Mouse (Mus musculus): ENCODE data around the gene Fam81b. TPM values are rescaled to one million over a fixed set of nuclear protein-coding genes. Genes with fewer than 3 reads are reported as not detected.
A peak's percentile ranks its signal among the peaks of the same experiment; 100 is the strongest.

The Fam81b gene
- polyA plus RNA-seq, 1 experiment from 2014 or later, result not detected

- 76% methylated on average over 2 of the region's 2 CpGs for WGBS (ENCODE audit: insufficient replicate concordance)
Observed at GRCm38 (mm10) chr13:76302056-76302455, 2.8 kb downstream of the Fam81b start.

GRCm38 (mm10) chr13:76292050-76292449 lies 12.8 kb downstream of the Fam81b start:
- Histone ChIP-seq H3K9ac (ENCODE audit: low read depth, low read length) (no peak overlapping the region), H3K4me3 (ENCODE audit: low read depth, low read length) (no peak overlapping the region), H3K27ac (ENCODE audit: low read depth, low read length) (no peak overlapping the region), H3K36me3 (ENCODE audit: control insufficient read depth, insufficient read depth, low read length) (no peaks in the 10 kb centered on the region), H3K9me3 (replicated peaks; ENCODE audit: control insufficient read depth, low read length) (no peaks in the 10 kb centered on the region), H3K4me1 (ENCODE audit: control insufficient read depth, insufficient read depth, low read length) (no peaks in the 10 kb centered on the region), H3K27me3 (ENCODE audit: control insufficient read depth, insufficient read depth, low read length) (no peaks in the 10 kb centered on the region), H3K4me2 (no peak overlapping the region)
- no peak for ATAC-seq (replicated peaks; ENCODE audit: insufficient number of reproducible peaks, low FRiP score, low TSS enrichment)
- 44% methylated on average over 4 of the region's 4 CpGs for WGBS (ENCODE audit: insufficient replicate concordance)

More at GRCm38 (mm10) chr13:76302056-76302455, 2.8 kb downstream of the Fam81b start:
- Histone ChIP-seq H3K4me3 (ENCODE audit: low read depth, low read length) (no peak overlapping the region), H3K4me1 (ENCODE audit: control insufficient read depth, insufficient read depth, low read length) (no peaks in the 10 kb centered on the region), H3K27ac (ENCODE audit: low read depth, low read length) (no peak overlapping the region), H3K27me3 (ENCODE audit: control insufficient read depth, insufficient read depth, low read length) (no peaks in the 10 kb centered on the region), H3K36me3 (ENCODE audit: control insufficient read depth, insufficient read depth, low read length) (no peaks in the 10 kb centered on the region), H3K9me3 (replicated peaks; ENCODE audit: control insufficient read depth, low read length) (no peaks in the 10 kb centered on the region), H3K4me2 (no peak overlapping the region), H3K9ac (ENCODE audit: low read depth, low read length) (no peak overlapping the region)
- ATAC-seq (replicated peaks; ENCODE audit: insufficient number of reproducible peaks, low FRiP score, low TSS enrichment), result no peak

GRCm38 (mm10) chr13:76284597-76284996 lies 20.3 kb downstream of the Fam81b start:
- Histone ChIP-seq H3K27me3 (ENCODE audit: control insufficient read depth, insufficient read depth, low read length) (no peaks in the 10 kb centered on the region), H3K4me3 (ENCODE audit: low read depth, low read length) (no peak overlapping the region), H3K36me3 (ENCODE audit: control insufficient read depth, insufficient read depth, low read length) (no peaks in the 10 kb centered on the region), H3K9ac (ENCODE audit: low read depth, low read length) (no peak overlapping the region), H3K9me3 (replicated peaks; ENCODE audit: control insufficient read depth, low read length) (no peaks in the 10 kb centered on the region), H3K27ac (ENCODE audit: low read depth, low read length) (no peak overlapping the region), H3K4me1 (ENCODE audit: control insufficient read depth, insufficient read depth, low read length) (no peaks in the 10 kb centered on the region), H3K4me2 (no peak overlapping the region)
- no peak for ATAC-seq (replicated peaks; ENCODE audit: insufficient number of reproducible peaks, low FRiP score, low TSS enrichment)
- WGBS (ENCODE audit: insufficient replicate concordance), result 82% methylated on average over 3 of the region's 3 CpGs

GRCm38 (mm10) chr13:76264361-76265026 lies 40.4 kb downstream of the Fam81b start:
- ATAC-seq (replicated peaks; ENCODE audit: insufficient number of reproducible peaks, low FRiP score, low TSS enrichment), result no peak
- no peaks in the 10 kb centered on the region for H3K9me3 ChIP-seq (replicated peaks; ENCODE audit: control insufficient read depth, low read length)
- H3K4me3 ChIP-seq (ENCODE audit: low read depth, low read length), result no peak overlapping the region
- no peak overlapping the region for H3K27ac ChIP-seq (ENCODE audit: low read depth, low read length)
- H3K4me2 ChIP-seq, result no peak overlapping the region
- H3K36me3 ChIP-seq (ENCODE audit: control insufficient read depth, insufficient read depth, low read length), result no peaks in the 10 kb centered on the region
- H3K4me1 ChIP-seq (ENCODE audit: control insufficient read depth, insufficient read depth, low read length), result no peaks in the 10 kb centered on the region
- WGBS (ENCODE audit: insufficient replicate concordance), result 56% methylated on average over 5 of the region's 5 CpGs
- no peaks in the 10 kb centered on the region for H3K27me3 ChIP-seq (ENCODE audit: control insufficient read depth, insufficient read depth, low read length)
- no peak overlapping the region for H3K9ac ChIP-seq (ENCODE audit: low read depth, low read length)

- Histone ChIP-seq H3K27me3 (ENCODE audit: control insufficient read depth, insufficient read depth, low read length) (no peaks in the 10 kb centered on the region), H3K4me3 (ENCODE audit: low read depth, low read length) (no peak overlapping the region), H3K27ac (ENCODE audit: low read depth, low read length) (no peak overlapping the region), H3K9ac (ENCODE audit: low read depth, low read length) (no peak overlapping the region), H3K4me1 (ENCODE audit: control insufficient read depth, insufficient read depth, low read length) (no peaks in the 10 kb centered on the region), H3K36me3 (ENCODE audit: control insufficient read depth, insufficient read depth, low read length) (no peaks in the 10 kb centered on the region), H3K9me3 (replicated peaks; ENCODE audit: control insufficient read depth, low read length) (no peaks in the 10 kb centered on the region), H3K4me2 (no peak overlapping the region)
- WGBS (ENCODE audit: insufficient replicate concordance), result 42% methylated on average over 1 of the region's 1 CpGs
- no peak for ATAC-seq (replicated peaks; ENCODE audit: insufficient number of reproducible peaks, low FRiP score, low TSS enrichment)
Observed at GRCm38 (mm10) chr13:76258766-76259165, 46.1 kb downstream of the Fam81b start.

- H3K9ac ChIP-seq (ENCODE audit: low read depth, low read length), result no peak overlapping the region
- no peaks in the 10 kb centered on the region for H3K36me3 ChIP-seq (ENCODE audit: control insufficient read depth, insufficient read depth, low read length)
- no peaks in the 10 kb centered on the region for H3K9me3 ChIP-seq (replicated peaks; ENCODE audit: control insufficient read depth, low read length)
- no peak overlapping the region for H3K4me2 ChIP-seq
- 80% methylated on average over 3 of the region's 3 CpGs for WGBS (ENCODE audit: insufficient replicate concordance)
- no peak overlapping the region for H3K4me3 ChIP-seq (ENCODE audit: low read depth, low read length)
- H3K4me1 ChIP-seq (ENCODE audit: control insufficient read depth, insufficient read depth, low read length), result no peaks in the 10 kb centered on the region
- H3K27me3 ChIP-seq (ENCODE audit: control insufficient read depth, insufficient read depth, low read length), result no peaks in the 10 kb centered on the region
- no peak for ATAC-seq (replicated peaks; ENCODE audit: insufficient number of reproducible peaks, low FRiP score, low TSS enrichment)
- H3K27ac ChIP-seq (ENCODE audit: low read depth, low read length), result no peak overlapping the region
Observed at GRCm38 (mm10) chr13:76256350-76256749, 48.5 kb downstream of the Fam81b start.

GRCm38 (mm10) chr13:76250092-76250491 lies 54.8 kb downstream of the Fam81b start:
- Histone ChIP-seq H3K36me3 (ENCODE audit: control insufficient read depth, insufficient read depth, low read length) (no peaks in the 10 kb centered on the region), H3K27me3 (ENCODE audit: control insufficient read depth, insufficient read depth, low read length) (no peaks in the 10 kb centered on the region), H3K9ac (ENCODE audit: low read depth, low read length) (no peak overlapping the region), H3K4me3 (ENCODE audit: low read depth, low read length) (no peak overlapping the region), H3K4me1 (ENCODE audit: control insufficient read depth, insufficient read depth, low read length) (no peaks in the 10 kb centered on the region), H3K4me2 (no peak overlapping the region), H3K9me3 (replicated peaks; ENCODE audit: control insufficient read depth, low read length) (no peaks in the 10 kb centered on the region), H3K27ac (ENCODE audit: low read depth, low read length) (no peak overlapping the region)
- WGBS (ENCODE audit: insufficient replicate concordance), result 78% methylated on average over 7 of the region's 7 CpGs
- ATAC-seq (replicated peaks; ENCODE audit: insufficient number of reproducible peaks, low FRiP score, low TSS enrichment), result no peak

GRCm38 (mm10) chr13:76249066-76249465 lies 55.8 kb downstream of the Fam81b start:
- H3K4me1 ChIP-seq (ENCODE audit: control insufficient read depth, insufficient read depth, low read length), result no peaks in the 10 kb centered on the region
- H3K4me2 ChIP-seq, result no peak overlapping the region
- no peak overlapping the region for H3K27ac ChIP-seq (ENCODE audit: low read depth, low read length)
- 53% methylated on average over 1 of the region's 1 CpGs for WGBS (ENCODE audit: insufficient replicate concordance)
- H3K9ac ChIP-seq (ENCODE audit: low read depth, low read length), result no peak overlapping the region
- H3K27me3 ChIP-seq (ENCODE audit: control insufficient read depth, insufficient read depth, low read length), result no peaks in the 10 kb centered on the region
- no peaks in the 10 kb centered on the region for H3K36me3 ChIP-seq (ENCODE audit: control insufficient read depth, insufficient read depth, low read length)
- no peaks in the 10 kb centered on the region for H3K9me3 ChIP-seq (replicated peaks; ENCODE audit: control insufficient read depth, low read length)
- no peak for ATAC-seq (replicated peaks; ENCODE audit: insufficient number of reproducible peaks, low FRiP score, low TSS enrichment)
- H3K4me3 ChIP-seq (ENCODE audit: low read depth, low read length), result no peak overlapping the region

GRCm38 (mm10) chr13:76215397-76215796 lies 89.5 kb downstream of the Fam81b start:
- Histone ChIP-seq H3K27me3 (ENCODE audit: control insufficient read depth, insufficient read depth, low read length) (no peaks in the 10 kb centered on the region), H3K9me3 (replicated peaks; ENCODE audit: control insufficient read depth, low read length) (no peaks in the 10 kb centered on the region), H3K9ac (ENCODE audit: low read depth, low read length) (no peak overlapping the region), H3K4me1 (ENCODE audit: control insufficient read depth, insufficient read depth, low read length) (no peaks in the 10 kb centered on the region), H3K27ac (ENCODE audit: low read depth, low read length) (no peak overlapping the region), H3K4me2 (no peak overlapping the region), H3K36me3 (ENCODE audit: control insufficient read depth, insufficient read depth, low read length) (no peaks in the 10 kb centered on the region), H3K4me3 (ENCODE audit: low read depth, low read length) (no peak overlapping the region)
- WGBS (ENCODE audit: insufficient replicate concordance), result 42% methylated on average over 2 of the region's 2 CpGs
- peak; percentile 39; the same call in 1 of the 2 replicates for ATAC-seq (replicated peaks; ENCODE audit: insufficient number of reproducible peaks, low FRiP score, low TSS enrichment)
